ENCODE assay signal across 24 mouse cellular contexts in genomic region chr6:140676094-140676493, GRCm38 (mm10). TPM values are rescaled to one million over a fixed set of nuclear protein-coding genes. Genes with fewer than 3 reads are reported as not detected.
"Had no signal": no experiment of that assay in that cellular context is flagged by ENCODE, and none has a peak within 500 bp of the region (broad histone marks: within the 10 kb centered on the region; RNA-seq: fewer than 3 reads in every experiment).

No protein-coding gene starts in this region.

- H3K4me2 ChIP-seq: neural tube, embryonic 12.5 days; neural tube, embryonic 13.5 days; neural tube, embryonic 15.5 days; stomach, embryonic 15.5 days had no signal

- H3K27me3 ChIP-seq: neural tube, embryonic 12.5 days; neural tube, embryonic 13.5 days; stomach, embryonic 15.5 days had no signal

- H3K4me3 ChIP-seq: neural tube, embryonic 12.5 days; neural tube, embryonic 13.5 days; neural tube, embryonic 15.5 days; stomach, embryonic 15.5 days had no signal

- H3K9me3 ChIP-seq: neural tube, embryonic 12.5 days; neural tube, embryonic 13.5 days; neural tube, embryonic 15.5 days; stomach, embryonic 15.5 days had no signal

- H3K27ac ChIP-seq: neural tube, embryonic 12.5 days; neural tube, embryonic 13.5 days; neural tube, embryonic 15.5 days; stomach, embryonic 15.5 days had no signal

- DNase-seq: retina, postnatal 1 day; right cerebral cortex, adult 18-20 months; right cerebral cortex, postnatal 14 days; right cerebral cortex, postnatal 25 days; right cerebral cortex, postnatal 4 days; spleen, adult 18-20 months; thymus, adult 18-20 months; thymus, adult 2 months; thymus, postnatal 14 days; thymus, postnatal 25 days; thymus, postnatal 36 days; thymus, postnatal 4 days had no signal

- H3K9ac ChIP-seq: neural tube, embryonic 12.5 days; neural tube, embryonic 13.5 days; neural tube, embryonic 15.5 days; stomach, embryonic 15.5 days had no signal

- H3K36me3 ChIP-seq: neural tube, embryonic 12.5 days; neural tube, embryonic 13.5 days; neural tube, embryonic 15.5 days; stomach, embryonic 15.5 days had no signal

RNA-seq across cellular contexts. Expression of gene Gm11077, which starts 53.0 kb away (rescaled TPM):
- polyA plus RNA-seq: neural tube, embryonic 11.5 days; neural tube, embryonic 12.5 days; neural tube, embryonic 13.5 days; neural tube, embryonic 14.5 days; neural tube, embryonic 15.5 days; small intestine, adult 2 months; spleen, adult 2 months; stomach, embryonic 15.5 days; stomach, embryonic 16.5 days; testis, adult 2 months; thymus, adult 2 months; thymus, postnatal 0 days; urinary bladder, adult 2 months had no signal
